Mouse (Mus musculus) thymus, postnatal 36 days (tissue): ENCODE measurements around the gene Skor1.

Source experiments
- DNase-seq, 2 experiments: peaks; one replicate each; pipeline ENCODE4 v3.0.0; 2022; ENCODE audit warnings: mixed read lengths in 2 of 2

The Skor1 gene

DNA sequence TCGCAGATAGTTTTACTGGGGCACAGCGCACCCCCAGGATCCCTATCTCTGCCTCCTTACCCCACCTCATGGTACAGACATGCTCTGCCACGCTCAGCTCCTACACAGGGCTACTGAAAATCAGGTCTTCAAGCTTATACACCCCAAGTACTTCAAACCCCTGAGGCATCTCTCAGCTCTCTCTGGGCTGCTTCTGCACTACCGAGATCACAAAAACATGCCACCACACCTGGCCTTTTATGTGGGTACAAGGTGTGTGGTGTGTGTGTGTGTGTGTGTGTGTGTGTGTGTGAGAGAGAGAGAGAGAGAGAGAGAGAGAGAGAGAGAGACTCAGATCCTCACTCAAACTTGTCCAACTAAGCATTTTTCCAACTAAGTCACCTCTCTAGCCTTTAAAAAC lies 59.6 kb downstream of the Skor1 start:
- DNase-seq: peak; percentile 13 to 25
